Mouse (Mus musculus) lung, postnatal 36 days (tissue): Measurements from ENCODE around the gene Map2.
A peak's percentile ranks its signal among the peaks of the same experiment; 100 is the strongest.

ENCODE experiments used
- DNase-seq: peaks from one replicate; pipeline ENCODE4 v3.0.0; 2022; ENCODE audit warnings: mixed read lengths

The Map2 gene

GRCm38 (mm10) chr1:66407270-66407967 is 232.3 kb downstream of the Map2 start:
- DNase-seq, result no peak

- DNase-seq, result no peak
Observed at GRCm38 (mm10) chr1:66418360-66418759, 243.3 kb downstream of the Map2 start.

DNA sequence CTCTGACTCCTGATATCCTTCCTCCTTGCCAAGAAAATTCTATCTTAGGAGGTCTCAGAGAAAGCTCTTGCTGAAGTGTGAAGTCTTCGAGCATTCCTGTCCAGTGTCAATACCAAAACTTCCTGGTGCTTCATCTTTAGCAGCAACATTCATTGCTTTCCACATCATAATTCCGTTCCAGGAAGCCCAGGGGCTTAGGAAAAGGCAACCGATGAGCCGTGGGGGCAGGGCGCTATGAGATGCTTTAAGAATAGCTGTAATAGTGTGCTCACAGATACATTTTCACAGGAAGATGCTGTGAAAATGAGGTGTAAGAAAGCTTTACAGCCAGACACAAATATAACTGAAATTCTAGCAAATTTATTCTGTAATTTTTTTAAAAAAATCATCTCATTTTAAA is 251.0 kb downstream of the Map2 start:
- no peak for DNase-seq

DNA sequence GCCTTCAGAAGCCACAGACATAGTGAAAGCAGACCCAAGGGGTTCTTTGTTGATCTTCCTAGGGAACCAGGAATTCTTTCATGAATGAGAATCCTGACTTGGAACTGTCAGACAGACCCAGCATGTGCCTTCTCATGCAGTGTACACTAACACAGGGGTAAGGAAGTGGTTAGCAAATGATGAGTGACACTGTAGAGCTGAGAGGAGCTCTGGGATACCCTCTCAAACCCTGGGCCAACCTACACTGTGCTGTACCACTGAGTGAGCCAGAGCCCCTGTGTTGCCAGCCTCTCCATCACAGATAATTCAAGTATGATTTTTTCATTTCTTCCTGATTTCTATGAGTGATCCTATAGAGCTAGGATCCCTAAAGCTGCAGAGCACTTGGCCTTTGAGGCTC is 255.9 kb downstream of the Map2 start:
- no peak for DNase-seq

GRCm38 (mm10) chr1:66431472-66431871 is 256.4 kb downstream of the Map2 start:
- no peak for DNase-seq

- no peak for DNase-seq
Observed at GRCm38 (mm10) chr1:66438069-66438468, 263.0 kb downstream of the Map2 start.

GRCm38 (mm10) chr1:66442922-66443321 is 267.8 kb downstream of the Map2 start:
- no peak for DNase-seq

- DNase-seq, result no peak
Observed at GRCm38 (mm10) chr1:66449471-66449870, 274.4 kb downstream of the Map2 start.

- DNase-seq, result no peak
Observed at GRCm38 (mm10) chr1:66456580-66456979, 281.5 kb downstream of the Map2 start.

DNA sequence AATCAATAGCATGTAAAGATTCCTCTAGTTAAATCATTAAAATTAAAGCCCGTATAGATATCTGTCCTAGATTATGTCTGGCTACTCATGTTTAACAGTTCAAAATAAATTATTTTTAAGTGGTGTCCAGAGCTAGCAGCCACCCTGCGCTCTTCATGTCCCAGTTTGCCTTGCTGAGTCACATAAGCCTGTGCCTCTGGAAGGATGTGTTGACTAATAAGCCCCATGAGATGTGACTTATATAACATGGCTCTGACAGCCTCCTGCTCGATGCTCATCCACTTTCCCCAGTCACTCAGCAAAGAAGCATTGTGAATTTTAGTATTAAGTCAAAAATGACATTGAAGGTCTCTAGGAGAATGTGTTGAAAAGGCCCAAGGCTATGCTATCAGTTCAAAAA is 282.7 kb downstream of the Map2 start:
- no peak for DNase-seq

GRCm38 (mm10) chr1:66459394-66459793 is 284.3 kb downstream of the Map2 start:
- DNase-seq, result peak; percentile 1

DNA sequence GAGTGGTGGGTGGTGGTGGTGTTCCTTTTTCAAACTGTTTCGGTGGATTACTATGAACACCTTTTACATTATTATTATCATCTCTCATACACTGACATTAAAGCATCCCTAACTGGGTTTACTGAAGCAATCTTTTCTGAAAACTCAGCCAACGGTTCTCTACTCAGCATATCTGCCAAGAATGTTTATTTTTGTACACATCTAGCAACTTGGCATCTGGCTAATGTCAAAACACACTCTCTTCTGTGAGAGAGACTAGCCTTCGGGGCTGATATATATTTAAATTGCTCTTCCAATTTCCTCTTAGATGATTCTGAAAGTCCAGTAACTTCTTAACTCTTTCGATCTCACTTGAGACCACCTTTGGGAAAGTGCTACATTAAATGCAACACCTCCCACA is 285.8 kb downstream of the Map2 start:
- DNase-seq, result peak; percentile 1

DNA sequence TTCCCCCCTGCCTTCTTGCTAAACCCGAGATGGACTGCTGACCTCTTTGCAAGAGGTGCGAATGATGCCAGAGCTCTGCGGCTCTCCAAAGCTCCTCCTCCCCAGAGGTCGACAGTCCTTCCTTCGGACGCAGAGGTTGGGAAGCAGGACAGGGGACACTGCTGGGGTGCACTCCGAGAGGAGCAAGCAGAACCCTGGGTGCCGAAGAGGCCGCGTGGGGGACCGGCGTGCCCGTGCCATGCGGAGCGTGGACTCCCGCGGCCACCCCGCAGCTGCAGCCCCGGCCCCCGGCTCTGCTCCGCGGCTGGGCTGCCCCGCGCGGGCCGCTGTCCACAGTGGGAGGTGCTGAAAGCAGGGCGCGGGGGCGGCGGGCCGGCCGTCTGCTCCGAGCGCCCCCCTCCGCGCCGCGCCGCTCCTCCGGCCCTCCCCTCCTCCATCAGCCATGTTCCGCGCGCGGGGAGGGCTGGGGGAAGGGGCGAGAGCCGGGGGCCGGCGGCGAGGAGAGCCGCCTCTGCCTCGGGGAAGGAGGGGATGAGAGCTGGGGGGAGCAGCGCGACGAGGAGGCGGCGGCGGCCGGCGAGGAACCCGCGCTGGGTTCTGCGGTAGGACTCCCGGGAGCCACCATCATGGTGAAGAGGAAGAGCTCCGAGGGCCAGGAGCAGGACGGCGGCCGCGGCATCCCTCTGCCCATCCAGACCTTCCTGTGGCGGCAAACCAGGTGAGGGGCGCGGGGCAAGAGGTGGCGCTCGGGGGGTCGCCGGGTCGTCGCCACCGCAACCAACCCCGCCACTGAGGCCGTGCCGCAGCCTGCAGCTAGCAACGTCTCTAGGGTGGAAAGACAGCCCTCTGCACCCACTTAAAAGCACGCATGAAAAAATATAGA is 293.0 kb downstream of the Map2 start, which contains the start of gene Unc80:
Unc80 (plus strand) TSS at position 547 of the 883 bp plus-strand sequence.
- peak; percentile 3 for DNase-seq

DNA sequence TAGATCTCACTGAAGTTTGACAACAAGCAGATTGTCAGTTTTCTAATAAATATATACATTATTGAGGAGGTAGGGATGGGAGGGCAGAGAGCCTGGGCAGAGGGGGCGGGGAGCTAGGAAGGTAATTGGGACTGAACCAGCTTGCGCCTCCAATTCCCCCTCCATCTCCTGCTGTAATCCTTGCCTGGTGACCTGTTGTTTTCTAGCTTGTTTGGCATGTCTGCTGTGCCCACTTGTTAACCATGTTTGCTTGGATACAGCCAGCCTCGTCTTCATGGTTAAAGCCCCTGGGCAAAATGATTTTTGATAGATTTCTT is 293.6 kb downstream of the Map2 start:
- no peak for DNase-seq

DNA sequence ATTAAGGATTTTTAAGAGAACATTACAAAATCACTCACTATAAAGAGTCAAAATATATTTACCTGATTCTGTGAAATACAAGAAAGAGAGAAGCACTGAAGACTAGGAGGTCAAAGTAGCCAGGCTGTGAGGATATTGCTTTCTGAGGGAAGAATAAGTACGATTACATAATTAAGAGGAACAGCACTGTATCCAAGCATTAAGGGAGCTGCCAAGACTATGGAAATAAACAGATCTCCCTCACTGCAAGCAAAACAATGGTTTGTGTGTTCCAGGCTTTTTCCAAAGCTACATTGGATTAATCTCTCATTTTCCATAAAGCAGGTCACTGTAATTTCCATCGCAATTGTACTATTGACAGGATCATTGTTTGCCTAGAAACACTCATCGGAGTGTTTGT is 307.7 kb downstream of the Map2 start:
- DNase-seq, result no peak
